Mouse (Mus musculus): ENCODE data around the gene Sprtn. TPM values are rescaled to one million over a fixed set of nuclear protein-coding genes. Genes with fewer than 3 reads are reported as not detected.

The Sprtn gene
- polyA plus RNA-seq (2012; rRNA removed) = 7.7 and 11.1 TPM in 2 replicates

DNA sequence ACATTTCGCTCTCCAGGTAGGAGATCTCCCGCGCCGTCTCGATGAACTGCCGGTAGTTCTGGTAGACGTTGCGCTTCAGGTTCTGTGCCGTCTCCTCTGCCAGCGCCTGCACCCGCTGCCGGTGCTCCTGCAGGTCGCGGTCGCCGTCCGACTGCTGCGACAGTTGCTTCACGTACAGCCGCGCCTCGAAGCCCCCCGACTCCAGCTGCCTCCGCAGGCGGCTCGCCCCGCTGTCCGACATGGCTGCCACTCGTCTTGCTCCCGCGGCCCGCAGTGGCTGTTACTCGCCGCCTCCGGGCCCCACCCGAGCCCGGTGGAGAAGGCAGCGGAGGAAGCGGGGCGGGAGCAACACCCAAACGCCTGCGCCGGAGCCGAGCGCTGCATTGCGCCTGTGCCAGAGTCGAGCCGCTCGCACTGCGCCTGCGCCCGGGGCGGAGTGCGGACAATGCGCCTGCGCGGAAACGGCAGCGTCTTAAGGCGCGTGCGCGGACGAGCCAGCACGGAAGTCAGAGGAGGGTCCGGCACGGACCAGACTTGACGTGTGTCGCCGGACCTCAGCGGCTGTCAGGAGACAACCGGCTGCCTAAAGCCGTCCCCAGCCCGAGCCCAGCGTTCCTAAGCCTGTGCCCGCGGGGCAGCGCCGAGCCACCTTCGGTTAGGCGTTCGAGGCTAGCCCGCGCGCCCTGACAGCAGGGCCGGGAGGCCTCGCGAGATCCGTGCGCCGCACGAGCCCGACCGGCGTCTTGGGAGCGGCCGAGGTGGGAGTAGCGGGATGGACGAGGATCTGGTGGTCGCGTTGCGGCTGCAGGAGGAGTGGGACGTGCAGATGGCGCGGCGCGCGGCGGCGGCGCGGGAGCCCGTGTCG is at the start of gene Sprtn, which contains the start of gene Exoc8:
TSS of gene Sprtn (plus strand) at position 501 of the 865 bp plus-strand sequence.
TSS of gene Exoc8 (minus strand) at position 320 of the 865 bp plus-strand sequence.
- under 1% methylated on average over 114 of the region's 114 CpGs for WGBS

DNA sequence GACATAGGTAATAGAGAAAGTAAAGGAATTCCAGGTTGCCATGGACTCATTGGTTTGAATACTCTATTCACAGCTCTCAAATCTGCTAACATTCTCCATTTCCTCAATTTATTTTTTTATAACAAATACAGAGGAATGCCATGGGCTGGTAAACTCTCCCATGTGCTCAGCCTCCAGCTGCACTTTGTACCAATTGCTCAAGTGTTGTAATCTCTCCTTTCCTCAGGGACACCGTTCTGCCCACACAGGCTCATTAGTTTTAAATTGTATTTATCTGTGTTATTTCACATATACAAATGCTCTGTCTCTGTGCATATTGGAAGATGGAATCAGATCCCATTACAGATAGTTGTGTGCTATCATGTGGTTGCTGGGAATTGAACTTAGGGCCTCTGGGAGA is 44.2 kb upstream of the Sprtn start:
- DNase-seq (ENCODE audit: low read depth, low spot score) = no peak
- WGBS = 77% methylated on average over 1 of the region's 1 CpGs

More for the DNA sequence above, at the start of gene Sprtn, which contains the start of gene Exoc8:
- DNase-seq (ENCODE audit: low read depth, low spot score) = peak; percentile 69

DNA sequence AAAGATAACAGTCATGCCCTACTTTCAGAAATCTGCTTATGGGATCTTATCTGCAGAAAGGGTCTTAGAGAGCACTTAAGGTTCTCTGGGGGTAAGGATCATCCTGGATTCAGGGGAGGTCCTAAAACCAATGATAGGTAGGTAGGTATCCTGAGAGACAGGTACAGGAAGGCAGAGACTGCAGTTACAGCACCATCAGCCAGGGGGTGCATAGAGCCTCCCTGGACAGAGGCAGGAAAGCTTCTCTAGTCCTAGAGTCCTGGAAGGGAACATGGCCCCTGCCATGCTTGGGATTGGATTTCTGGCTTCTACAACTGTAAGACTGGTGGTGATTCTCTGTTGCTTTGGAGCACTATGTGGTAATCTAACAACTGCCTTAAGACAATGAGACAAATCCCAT is 38.2 kb upstream of the Sprtn start:
- DNase-seq (ENCODE audit: low read depth, low spot score) = no peak

DNA sequence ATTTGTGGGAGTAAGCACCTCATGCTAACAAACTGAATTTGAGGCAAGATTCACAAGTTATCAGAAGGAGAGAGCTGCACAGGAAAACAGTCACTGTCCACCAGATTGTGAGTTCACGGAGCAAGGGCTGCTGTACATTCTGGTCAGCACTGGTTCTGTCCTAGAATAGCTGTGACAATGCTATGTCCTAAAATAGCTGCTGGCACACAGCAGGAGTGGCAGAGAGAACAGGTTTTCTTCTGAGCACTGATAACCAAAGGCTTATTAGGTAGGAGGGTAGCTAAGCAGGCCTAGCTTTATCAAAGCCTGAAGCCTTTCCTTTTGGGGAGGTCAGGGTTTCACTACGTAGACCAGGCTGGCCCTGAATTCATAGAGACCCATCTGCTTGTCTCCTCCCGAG is 37.5 kb upstream of the Sprtn start:
- no peak for DNase-seq (ENCODE audit: low read depth, low spot score)
- 93% methylated on average over 3 of the region's 3 CpGs for WGBS

DNA sequence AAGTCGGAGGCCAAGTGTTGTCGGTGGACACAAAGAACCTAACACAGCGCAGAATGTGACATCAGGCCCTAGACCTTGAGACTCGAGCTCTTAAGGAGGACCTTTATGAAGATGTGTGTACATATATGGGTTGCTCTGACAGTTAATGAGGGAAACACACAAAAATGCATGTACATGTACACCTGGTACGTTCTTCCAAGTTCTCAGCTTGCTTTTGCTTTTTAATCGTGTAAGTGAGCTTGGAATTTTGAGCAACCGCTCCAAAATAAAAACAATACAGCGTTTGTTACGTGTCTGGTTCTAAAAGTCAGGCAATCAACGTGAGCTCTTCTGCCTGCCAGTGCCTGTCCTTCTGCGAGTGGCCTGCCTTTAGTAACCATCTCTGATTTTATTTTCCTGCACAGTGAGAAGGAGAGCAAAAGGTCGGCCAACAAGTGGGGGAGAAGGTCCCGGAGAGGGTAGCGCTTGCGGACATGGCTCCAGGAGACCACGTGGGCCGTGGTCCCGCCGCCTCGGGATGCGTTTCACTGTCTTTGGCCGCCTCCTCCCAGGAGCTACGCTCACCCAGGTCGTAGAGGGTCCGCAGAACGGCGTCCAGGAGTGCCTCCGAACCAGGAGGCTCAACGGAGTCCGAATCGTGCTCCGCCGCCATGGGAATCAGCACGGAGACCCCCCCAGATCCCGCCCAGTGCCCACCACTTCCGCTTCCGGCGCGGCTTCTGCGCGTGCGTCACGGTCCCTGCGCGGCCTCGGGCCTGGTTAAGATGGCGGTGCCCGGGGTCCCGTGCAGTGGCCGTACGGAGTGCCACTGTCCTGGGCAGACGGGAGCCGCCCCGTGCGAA is 35.1 kb upstream of the Sprtn start, which contains the start of the genes Gnpat and 2810004N23Rik:
TSS of gene Gnpat (plus strand) at position 713 of the 842 bp plus-strand sequence.
TSS of gene 2810004N23Rik (minus strand) at position 800 of the 842 bp plus-strand sequence.
- WGBS = under 1% methylated on average over 55 of the region's 55 CpGs
- peak; percentile 60 for DNase-seq (ENCODE audit: low read depth, low spot score)

DNA sequence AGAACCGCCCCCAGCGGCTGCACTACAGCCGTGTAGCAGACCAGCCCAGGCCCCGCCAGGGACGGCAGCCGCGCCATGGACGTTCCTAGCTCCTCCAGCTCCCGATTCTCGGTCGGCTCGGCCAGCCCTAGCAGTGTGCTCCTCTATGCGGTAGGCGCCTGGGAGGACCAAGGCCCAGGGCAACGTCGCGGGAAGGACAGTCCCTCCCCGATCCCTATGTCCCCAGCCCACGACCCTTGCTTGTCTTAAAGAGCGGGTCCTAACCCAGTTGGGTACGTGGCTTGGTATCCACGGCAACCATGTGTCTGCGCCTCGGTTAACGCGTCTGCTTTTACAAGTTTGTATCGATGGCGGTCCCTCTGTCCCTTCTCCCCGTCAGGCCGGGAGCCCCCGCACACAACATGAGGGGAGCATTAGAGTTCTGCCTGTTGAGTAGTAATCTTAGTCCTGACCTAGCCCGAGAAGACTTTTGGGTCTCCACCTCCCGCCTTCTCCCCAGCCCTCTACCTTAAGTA is 34.5 kb upstream of the Sprtn start:
- under 1% methylated on average over 33 of the region's 33 CpGs for WGBS
- no peak for DNase-seq (ENCODE audit: low read depth, low spot score)

DNA sequence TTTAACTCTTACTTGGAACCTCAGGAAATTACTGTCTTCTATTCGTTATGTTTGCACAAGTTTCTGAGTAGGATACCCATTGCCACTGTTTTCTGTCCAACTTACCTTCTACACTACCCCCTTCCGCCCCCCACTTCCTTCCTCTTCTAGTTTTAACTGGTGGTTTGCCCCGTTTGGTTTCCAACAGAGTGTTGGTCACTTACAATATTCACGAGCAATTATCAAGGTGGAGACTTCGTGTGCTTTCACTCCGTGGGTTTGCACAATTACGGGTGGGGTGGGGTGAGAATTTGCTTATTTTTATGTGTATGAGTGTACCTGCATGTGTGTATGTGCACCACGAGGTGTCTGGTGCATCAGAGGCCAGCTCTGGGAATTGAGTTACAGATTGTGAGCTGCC is 34.0 kb upstream of the Sprtn start:
- WGBS = 4% methylated on average over 8 of the region's 8 CpGs
- peak; percentile 1 for DNase-seq (ENCODE audit: low read depth, low spot score)

DNA sequence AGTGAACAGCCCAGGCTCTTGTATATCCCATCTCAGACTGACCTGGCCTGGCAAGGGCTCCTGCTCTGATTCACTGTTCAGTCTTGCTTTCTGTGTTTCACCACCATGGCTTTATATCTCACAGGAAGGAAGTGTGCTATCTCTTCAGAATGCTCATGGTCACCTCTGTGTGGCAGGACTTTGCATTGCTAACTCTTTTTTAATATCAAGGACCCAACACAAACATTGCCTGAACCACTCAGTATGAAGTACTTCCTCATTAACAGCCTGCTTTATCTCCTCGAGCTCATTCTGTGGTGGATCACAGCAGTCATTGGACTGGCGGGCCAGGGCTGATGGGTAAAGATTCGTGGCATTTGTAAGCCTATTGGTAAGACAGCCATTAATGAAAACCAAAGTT is 31.0 kb upstream of the Sprtn start:
- 69% methylated on average over 3 of the region's 3 CpGs for WGBS
- DNase-seq (ENCODE audit: low read depth, low spot score) = no peak

DNA sequence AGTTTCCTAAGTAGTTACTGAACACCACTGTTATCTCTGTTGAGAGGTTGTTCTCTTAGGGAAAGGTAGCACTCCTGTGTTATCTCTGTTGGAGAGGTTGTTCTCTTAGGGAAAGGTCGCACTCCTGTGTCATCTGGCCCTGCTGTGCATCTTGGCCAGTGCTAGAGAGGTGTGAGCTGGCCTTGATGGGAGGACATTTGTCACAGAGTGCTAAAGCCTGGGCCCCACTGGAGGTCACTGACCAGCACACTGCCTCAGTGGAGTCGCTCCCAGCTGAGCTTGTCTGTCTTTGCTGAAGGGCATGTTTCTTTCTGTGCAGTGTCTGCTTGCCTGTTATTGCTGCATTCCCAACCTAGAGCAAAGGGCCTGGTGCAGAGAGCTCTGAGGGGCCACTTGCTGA is 30.6 kb upstream of the Sprtn start:
- no peak for DNase-seq (ENCODE audit: low read depth, low spot score)
- 82% methylated on average over 2 of the region's 2 CpGs for WGBS

DNA sequence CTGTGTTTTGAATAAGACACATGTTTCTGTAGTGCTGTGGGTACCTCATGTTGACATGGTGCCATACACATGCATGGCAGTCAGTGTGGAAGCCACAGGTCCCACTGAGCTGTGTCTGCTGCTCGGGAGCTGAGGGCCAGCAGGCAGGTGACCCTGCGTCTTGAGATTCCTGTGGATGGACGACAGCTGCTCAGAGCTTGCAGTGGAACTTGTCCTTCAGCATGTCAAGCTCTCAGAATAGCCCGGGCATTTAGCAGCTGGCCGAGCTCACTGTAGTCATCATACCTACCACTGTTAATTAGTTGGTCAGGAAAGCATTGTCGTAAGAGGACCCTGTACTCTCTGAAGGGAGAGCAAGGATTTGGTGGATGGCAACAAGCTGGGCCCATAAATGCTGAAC is 28.0 kb upstream of the Sprtn start:
- no peak for DNase-seq (ENCODE audit: low read depth, low spot score)
- 86% methylated on average over 6 of the region's 6 CpGs for WGBS

DNA sequence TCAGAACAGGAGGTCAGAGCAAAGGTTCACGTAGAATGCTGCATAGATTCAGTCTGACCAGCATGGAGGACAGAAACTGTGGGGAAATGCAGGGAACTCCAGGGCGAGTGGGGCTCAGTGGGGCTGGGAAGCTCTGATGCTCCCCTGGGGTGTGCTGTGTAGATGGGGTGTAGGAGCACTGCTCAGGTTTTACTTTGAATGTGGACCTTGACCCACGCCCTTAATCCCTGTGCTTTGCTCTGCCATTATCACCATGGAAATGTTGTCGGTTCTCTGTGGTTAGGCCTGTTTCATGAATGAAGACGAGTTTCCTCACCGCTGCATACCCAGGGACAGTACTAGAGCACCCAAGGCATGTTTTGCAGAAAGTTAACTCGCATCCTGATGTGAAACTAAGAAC is 26.2 kb upstream of the Sprtn start:
- no peak for DNase-seq (ENCODE audit: low read depth, low spot score)
- WGBS = 92% methylated on average over 7 of the region's 7 CpGs

DNA sequence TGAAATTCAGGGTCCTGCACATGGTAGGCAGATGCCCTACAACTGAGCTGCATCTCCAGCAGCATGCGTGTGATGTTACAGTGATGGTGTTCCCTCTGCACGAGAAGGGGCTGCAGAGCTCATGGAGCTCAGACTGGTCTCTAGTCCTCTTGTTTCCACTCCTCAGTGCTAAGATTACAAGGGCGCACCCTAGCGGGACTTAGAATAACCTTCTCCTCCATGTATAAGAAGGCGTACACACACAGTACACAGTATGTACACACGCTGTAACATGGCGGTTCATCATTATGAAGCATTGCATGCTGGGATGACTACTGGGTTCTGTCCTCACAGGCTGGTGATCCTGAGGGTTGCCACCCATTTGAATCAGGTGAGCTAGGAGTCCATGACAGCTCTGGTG is 25.6 kb upstream of the Sprtn start:
- WGBS = 93% methylated on average over 7 of the region's 7 CpGs
- no peak for DNase-seq (ENCODE audit: low read depth, low spot score)

DNA sequence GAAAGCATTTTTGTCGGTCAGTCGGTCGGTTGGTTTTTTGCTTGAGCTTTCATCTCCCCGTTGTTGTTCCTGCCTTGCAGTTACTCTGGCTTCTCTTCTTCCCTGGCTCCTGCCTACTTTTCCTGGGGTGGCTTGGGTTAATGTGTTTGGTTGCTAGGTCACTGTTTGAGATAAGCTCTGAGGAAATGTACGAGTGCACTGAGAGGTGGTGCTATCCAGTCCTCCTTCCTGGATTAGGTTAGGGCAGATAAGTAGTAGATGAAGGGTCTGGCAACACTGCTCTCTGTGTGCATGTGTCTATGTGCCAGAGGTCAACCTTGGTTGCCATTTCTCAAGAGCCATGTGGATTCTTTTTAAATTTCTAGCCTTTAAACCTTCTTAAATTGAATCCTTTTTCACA is 25.0 kb upstream of the Sprtn start:
- DNase-seq (ENCODE audit: low read depth, low spot score) = no peak
- WGBS = 80% methylated on average over 5 of the region's 5 CpGs

DNA sequence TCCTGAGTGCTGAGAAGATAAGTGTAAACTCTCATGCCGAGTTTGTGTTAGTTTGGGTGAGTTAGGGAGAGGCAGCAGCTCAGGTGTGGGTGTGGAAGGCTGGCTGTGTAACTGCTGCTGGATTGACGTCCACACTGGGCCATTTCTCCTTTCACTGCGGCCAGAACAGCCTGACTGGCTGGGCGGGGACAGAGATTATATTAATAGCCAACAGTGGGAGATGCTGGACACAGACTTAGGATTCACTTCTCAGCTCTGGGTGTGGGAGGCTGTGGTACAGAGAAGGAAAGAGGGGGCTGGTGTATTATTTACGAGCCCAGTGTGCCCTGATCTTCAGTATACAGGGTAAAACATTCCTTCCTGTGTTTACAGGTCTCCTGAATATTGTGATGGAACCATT is 19.5 kb upstream of the Sprtn start:
- no peak for DNase-seq (ENCODE audit: low read depth, low spot score)
- 78% methylated on average over 5 of the region's 5 CpGs for WGBS

DNA sequence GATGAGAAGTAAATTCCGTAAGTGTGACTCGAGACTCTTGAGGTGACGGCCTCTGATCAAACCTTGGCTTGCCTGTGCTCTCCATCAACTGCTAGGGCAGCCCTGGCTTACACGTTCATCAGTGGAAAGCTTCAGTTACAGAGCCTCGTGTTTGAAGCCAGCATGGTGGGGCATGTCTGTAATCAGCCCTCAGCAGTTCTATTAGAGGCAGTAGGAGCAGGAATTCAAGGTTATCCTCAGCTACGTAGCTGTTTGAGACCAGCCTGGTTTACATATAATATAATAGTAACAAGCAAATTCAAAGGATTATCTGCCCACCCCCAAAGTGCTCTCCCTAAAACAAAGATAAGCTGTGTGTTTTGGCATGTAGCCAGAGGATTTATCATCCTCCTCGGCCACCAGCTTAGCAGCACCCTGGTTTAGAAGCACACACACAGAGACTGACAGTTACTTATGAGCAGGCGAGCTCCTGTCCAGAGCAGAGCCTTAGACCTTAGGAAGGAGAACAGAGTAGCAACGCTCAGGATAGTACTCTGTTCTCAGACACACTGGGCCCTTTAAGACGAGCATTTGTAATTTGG is 18.6 kb upstream of the Sprtn start:
- DNase-seq (ENCODE audit: low read depth, low spot score) = no peak
- 63% methylated on average over 10 of the region's 10 CpGs for WGBS

DNA sequence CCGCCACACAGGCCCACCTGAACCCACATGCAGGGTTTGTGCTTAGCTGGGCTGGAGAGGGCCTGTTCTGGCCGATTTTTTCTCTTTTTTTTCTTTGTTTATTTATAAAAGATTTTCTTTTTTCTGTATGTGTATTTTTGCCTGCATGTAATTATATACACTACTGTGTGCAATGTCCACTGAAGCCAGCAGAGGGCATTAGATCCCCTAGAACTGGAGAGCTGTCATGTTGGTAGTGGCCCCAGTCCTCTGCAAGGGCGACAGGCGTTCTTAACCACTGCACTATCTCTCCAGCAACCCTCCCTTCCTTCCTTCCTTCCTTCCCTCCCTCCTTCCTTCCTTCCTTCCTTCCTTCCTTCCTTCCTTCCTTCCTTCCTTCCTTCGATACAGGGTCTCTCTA is 9.3 kb upstream of the Sprtn start:
- no peak for DNase-seq (ENCODE audit: low read depth, low spot score)
- WGBS = 97% methylated on average over 5 of the region's 5 CpGs

DNA sequence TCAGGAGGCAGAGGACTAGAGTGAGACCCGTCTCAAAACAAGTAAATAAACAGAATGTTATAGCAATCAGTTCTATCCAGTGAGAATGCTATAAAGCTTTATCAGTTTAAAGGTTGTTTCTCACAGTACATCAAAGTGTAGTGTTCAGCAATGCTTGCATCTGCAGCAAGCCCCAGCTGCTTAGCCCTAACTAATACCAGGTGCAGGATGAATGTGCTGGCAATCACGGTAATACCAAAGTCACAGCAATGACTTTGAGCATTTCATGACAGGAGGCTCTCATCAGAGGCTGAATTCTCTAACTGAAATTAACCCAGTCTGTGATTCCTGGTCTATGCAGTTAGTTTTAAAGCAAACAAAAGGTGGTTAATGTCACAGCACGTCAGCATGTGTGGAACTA is 5.1 kb upstream of the Sprtn start:
- WGBS = 57% methylated on average over 3 of the region's 3 CpGs
- no peak for DNase-seq (ENCODE audit: low read depth, low spot score)

DNA sequence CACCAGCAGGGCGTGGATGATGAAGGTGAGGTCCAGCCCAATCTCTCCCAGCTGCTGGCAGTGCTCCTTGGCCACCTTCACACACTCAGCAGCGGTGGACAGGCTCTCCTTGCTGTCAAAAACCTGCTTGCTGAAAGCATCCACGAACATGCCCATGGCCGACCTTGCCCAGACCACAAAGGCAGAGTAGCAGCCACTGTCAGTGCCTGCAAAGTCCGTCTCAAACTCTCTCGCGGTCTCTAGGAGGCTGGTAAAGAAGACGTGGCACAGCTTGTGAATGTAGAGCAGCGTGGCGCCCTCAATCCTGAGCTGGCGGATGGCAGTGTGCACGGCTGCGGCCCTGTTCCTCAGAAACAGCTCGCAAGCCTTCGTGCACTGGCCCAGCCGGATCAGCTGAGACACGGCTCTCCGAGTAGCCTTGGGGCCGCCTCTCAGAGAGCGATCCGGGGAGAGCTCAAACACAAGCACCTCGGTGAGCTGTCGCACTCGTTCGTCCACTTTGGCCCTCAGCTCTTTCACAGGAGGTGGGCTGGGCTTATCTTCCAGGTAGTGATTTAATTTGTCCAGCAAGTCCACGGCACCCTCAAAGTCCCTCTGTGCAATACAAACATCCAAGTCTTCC is 1.6 kb upstream of the Sprtn start:
- DNase-seq (ENCODE audit: low read depth, low spot score) = no peak
- whole genome bisulfite sequencing = 46% methylated on average over 26 of the region's 26 CpGs

DNA sequence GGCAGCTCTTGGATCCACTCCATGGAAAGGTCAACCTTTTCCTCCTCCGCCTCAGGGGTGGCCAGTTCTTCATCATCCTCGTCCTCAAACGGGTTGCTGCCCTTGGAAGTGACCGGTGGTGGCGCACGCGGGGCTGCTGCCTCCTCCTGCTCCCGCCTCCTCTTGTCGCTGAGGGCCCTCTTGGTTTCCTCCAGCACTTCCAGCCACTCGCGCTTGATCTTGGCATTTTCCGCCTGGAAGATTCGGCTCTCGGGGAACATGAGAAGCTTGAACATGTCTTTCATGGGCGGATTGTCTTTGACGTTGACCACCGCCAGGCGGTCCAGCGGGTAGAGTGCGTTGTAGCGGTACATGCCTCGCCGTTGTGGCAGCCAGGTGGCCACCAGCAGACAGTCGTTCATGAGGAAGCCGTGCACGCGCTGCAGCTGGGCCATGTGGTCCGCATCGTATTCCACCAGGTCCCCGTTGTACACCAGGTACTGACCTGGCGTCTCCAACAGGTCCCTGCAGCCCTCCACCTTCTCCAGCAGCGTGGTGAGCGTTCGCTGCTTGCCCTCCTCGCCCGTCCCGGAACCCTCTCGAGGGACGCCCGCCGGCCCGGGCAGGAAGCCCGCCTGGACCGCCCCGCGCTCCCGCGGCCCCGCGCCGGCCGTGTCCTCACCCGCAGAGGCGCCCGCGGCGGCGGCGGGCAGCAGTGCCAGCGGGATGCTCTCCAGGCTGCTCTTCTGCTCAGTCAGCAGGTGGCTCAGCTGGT is 877 bp upstream of the Sprtn start:
- 1% methylated on average over 60 of the region's 60 CpGs for WGBS
- peak; percentile 59 for DNase-seq (ENCODE audit: low read depth, low spot score)

Data from large intestine, adult 2 months (tissue).